Mouse (Mus musculus): ENCODE results near the gene Rubcnl.
A peak's percentile ranks its signal among the peaks of the same experiment; 100 is the strongest.

The Rubcnl gene

DNA sequence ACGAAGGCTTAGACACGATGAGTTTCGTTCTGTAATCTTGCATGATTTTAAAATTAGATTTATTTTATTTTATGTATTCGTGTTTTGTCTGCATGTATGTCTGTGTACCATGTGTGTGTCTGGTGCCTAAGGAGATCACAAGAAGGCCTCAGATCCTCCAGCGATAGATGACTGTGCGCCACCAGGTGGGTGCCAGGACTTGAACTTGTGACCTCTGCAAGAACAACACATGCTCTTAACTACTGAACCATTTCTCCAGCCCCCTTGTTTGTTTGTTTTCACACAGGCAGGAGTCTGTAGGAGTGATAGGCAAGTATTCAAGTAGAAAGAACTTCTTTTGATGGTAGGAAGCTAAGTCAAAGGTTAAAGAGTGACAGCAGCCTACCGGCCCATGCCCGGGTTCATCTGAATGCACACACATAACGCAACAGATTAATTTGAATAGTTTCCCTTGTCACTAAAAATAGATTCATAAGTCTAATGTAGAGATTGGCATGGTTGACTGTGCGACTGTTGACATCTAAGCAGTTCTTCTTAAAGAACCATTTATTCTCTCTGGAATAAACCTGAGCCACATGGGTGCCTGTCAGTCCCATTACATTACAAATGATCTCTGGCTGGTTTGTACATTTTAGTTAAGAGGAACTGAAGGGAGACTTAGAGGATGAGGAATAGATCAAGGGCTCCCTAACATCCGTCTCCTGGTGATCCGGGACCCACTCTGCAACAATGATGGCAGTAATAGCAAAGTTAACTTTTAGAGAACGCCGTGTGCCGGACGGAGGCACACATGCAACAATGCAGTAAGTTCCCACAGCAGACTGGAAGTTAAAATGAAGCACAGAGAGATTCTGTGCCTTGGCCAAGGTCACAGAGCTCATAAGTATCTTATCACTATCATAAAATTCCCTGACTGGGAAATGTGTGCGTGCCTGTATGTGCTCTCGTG is 2.3 kb downstream of the Rubcnl start:
- no peak for DNase-seq (ENCODE audit: low spot score in 2 of 2)

DNA sequence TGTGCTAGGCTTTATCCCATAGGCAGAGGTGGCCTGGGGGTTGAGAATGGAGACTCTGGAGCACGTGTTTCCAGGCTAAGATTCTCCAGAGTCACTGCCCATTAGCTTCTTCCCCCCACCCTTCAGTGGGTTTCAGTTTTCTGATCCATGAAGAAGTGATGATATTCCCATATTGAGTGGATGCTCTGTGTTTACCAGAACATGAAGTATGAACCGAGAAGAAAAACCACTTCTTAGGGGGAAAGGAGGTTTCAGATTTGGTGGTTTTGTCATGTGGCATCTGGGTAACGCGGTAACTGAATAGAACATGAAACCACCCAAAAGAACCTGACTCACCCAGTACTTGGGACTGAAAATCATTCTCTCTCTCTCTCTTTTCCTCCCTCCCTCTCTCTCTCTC is 3.0 kb downstream of the Rubcnl start:
- no peak for DNase-seq (ENCODE audit: low spot score in 2 of 2)

DNA sequence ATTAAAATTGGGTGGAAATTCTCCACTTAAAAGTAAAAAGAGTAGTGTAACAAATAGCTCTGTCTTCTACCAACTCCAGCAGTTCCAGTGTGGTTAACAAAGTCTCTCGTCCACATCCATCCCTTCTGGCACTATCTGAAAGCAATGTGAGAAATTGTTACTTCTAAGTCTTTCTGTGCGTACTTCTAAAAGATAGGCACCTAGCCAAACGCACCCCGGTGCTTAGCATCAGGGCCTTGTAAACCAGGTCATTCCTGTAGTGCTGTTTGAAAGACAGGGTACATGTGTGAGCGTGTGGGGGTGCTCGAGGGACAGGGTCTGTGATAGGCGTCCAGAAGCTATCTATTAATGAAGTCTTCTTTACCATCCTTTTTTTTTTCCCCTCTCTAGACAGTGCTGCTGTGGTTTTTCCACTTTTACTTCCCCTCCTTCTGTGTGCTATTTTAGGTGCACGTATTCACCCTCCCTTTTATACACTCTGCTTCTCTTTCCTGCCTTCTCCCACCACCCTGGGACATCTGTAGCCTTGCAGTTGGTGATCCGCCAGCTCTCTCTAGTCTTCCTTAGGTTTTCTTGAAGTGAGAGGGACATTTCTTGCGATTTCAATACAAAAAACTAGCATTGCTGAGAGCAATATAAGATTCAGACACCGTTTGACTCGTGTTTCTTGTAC is 4.9 kb downstream of the Rubcnl start:
- no peak for DNase-seq (ENCODE audit: low spot score in 2 of 2)

DNA sequence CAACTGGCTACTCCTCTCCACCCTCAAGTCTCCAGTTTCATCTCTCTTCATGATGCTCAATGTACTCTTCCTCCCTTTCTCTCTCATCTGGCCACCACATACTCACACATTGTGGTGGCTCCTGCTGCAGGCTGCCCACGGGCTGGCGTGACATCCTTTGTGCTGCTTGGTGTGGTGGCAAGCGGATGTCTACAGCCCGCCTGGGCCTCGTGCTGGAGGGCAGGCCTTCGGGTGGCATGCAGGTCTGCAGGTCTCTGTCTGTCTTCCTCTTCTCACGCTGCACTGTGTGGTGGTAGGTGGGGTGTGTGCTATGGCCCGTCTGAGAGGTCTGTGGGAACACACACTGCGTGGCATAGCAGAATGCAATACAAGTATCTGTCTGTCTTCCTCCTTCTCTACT is 6.7 kb downstream of the Rubcnl start:
- DNase-seq (ENCODE audit: low spot score in 2 of 2) = no peak

DNA sequence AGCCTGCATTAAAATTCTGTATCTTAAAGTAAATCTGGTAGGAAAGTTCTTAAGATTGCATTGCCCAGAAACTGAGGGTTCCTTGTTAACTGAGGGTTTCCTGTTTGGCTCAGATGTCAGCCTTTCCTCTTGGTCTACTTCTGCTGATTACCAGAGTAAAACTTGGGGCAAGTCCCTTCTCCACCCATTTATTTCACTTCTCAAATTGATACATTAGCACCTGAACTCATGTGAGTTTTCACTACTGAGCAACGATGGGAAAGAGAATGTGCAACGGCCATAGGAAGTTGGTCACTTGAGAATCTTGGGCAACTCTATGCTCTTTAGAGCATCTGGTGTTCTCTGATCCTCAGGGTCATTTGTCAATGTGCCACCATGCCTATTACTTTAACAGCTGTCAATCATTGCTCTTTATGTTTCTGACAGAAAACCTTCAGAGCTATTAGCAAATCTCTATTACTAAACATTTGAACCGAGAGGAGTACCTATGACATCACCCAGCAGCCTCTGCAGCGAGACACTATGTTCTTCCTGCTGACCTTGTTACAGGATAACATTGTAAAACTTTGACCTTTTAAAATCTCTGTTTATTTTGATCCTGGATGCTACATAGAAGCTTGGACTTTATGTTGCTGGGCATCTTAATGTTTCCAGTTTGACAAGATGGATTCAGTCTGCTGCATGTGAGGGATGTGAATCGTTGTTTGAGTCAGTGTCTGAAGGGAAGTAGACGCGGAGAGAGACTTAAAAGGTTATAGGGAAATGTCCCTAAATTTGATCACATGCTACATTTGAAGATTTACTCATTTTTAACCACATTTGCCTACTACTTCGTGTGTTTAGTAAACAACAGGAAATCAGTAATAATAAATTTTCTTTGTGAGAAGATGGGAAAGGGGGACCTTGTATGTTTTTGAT is 9.2 kb downstream of the Rubcnl start:
- DNase-seq (ENCODE audit: low spot score in 2 of 2) = no peak

- no peak for DNase-seq (ENCODE audit: low spot score in 2 of 2)
These were observed 14.9 kb downstream of the Rubcnl start for GRCm38 (mm10) chr14:75030764-75031163.

DNA sequence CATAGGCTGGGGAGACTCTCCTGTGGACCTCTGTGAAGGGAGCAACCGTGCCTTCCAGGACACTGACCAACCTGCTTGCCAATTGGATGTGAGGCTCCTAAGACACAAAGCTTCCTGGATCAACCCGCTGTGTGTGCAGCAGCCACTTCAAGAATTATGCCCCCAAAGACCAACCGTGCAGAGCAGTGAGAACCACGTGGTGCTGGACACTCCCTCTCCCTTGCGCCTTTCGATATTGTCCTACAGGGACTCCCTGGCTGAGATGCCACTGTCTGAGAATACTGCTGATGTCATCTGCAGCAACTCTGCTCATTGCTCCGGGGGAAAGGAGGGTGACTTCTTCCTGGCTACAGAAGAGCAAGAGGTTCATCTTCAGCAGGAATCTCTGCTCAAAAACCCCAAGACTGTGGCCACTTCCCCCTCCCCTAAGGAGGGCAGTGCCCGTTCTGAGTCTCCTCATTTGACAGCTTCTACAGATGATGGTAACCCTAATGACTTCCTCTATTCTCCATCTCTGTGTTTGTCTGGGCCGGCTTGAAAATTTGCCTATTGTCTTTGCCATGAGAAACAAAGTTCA is 16.3 kb downstream of the Rubcnl start:
- DNase-seq (ENCODE audit: low spot score in 2 of 2) = no peak

DNA sequence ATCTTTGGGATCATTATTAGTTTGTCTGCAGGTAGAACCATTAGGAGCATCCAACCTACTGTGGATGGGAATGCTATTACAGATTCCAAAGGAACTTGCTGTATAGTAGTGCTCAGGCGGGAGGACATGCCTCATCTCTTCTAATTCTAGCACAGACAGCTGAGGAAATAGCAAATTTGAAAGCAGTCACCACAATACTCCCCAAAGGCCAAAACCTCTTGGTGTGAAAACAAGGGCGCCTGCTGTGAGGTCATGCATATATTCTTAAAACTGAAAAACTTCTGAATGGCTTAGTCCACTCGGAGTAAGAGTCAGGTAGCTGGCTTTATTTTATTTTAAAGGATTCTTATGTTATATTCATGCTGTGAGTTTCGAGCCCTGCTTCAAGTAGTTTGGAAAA is 16.9 kb downstream of the Rubcnl start:
- DNase-seq (ENCODE audit: low spot score in 2 of 2) = no peak

- no peak for DNase-seq (ENCODE audit: low spot score in 2 of 2)
These were observed 18.4 kb downstream of the Rubcnl start for GRCm38 (mm10) chr14:75034240-75034639.

DNA sequence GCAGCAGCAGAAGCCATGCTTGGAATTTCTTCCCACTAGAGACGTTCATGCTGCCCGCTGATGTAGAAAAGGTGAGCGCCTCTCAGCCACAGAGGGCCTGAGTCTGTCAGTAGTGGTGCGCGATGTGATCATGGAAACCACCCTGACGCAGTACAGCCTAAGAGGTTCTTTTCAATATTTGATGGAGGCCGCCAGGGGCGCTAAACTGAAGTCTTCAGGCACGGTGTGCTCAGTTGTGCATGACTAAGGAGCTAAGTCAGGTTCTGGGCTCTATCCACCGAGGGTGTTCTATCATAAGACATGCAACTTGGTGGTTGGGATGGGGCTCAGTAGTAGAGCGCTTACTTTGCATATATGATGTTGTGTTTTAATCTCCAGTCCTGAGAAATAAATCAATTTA is 19.6 kb downstream of the Rubcnl start:
- DNase-seq (ENCODE audit: low spot score in 2 of 2) = no peak

GRCm38 (mm10) chr14:75045184-75045583 is 29.4 kb downstream of the Rubcnl start:
- no peak for DNase-seq (ENCODE audit: low spot score in 2 of 2)

- DNase-seq (ENCODE audit: low spot score in 2 of 2) = no peak
These were observed 36.6 kb downstream of the Rubcnl start for GRCm38 (mm10) chr14:75052451-75052850.

GRCm38 (mm10) chr14:75054455-75055343 is 38.9 kb downstream of the Rubcnl start:
- DNase-seq (ENCODE audit: low spot score in 2 of 2) = no peak

DNA sequence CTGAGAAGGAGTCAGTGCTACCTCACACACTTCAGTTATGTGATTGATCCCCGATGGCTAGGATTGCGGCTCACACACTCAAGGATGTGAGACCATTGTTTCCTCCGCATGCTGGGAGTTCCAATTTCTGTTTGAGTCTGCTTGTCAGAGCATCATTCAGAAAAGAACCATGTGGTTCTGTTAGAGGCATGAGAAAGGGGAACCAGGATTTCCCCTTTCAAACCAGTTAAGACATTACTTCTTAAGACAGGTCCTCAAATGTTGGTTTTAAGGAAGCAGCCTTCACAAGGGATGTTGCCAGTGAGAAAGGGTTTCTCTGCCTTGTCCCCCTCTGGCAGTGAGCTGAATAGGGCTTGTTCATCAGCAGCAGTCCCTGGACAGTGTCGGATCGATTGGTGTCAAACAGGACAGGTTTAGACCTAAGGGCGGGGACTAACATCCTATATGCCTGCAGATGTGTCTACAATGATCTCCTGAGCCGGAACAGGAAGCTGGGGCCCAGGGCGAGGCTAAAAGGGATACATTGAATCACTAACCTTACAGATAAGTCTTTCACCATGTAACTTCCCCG is 41.1 kb downstream of the Rubcnl start:
- DNase-seq (ENCODE audit: low spot score in 2 of 2) = no peak

- DNase-seq (ENCODE audit: low spot score in 2 of 2) = no peak
These were observed 44.7 kb downstream of the Rubcnl start for GRCm38 (mm10) chr14:75060562-75060961.

DNA sequence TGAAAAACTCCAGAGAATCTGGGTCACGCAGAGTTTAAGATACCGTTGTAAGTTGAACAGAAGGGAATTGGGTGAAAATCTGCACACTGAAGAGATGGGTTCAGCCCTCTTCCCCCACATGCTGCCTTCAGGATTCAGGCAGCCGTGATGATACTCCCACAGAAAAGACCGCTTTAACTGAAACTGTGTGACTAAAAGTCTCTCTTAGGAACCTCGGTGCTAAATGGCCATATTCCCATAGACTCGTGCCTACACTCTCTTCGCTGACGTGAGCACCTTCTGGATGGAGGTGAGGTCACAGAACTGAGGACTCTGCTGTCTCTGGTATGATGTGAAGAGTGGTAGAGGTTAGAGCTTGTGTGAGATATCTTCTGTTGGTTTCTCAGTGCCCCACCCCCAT is 48.1 kb downstream of the Rubcnl start:
- peak in 1 of 2 experiments; percentile 16 for DNase-seq (ENCODE audit: low spot score in 2 of 2)

- DNase-seq (ENCODE audit: low spot score in 2 of 2) = no peak
These were observed 48.7 kb downstream of the Rubcnl start for GRCm38 (mm10) chr14:75064520-75064919.

- no peak for DNase-seq (ENCODE audit: low spot score in 2 of 2)
These were observed 49.4 kb downstream of the Rubcnl start for GRCm38 (mm10) chr14:75065211-75065610.

- DNase-seq (ENCODE audit: low spot score in 2 of 2) = no peak
These were observed 52.7 kb downstream of the Rubcnl start for GRCm38 (mm10) chr14:75068430-75069112.

Data from right cerebral cortex, postnatal 36 days (tissue).